Mouse (Mus musculus) layer of hippocampus, adult 11-12 months (tissue): ENCODE measurements around the gene Hspa4.
"Not testable (repeated sequence)": the region's sequence is repeated elsewhere in the genome, so short reads cannot be mapped to it uniquely, and the experiment has no call there.

Experiments
- DNase-seq: peaks from one replicate; pipeline ENCODE4 v3.0.0; 2022; ENCODE audit warnings: low spot score

Hspa4 gene

DNA sequence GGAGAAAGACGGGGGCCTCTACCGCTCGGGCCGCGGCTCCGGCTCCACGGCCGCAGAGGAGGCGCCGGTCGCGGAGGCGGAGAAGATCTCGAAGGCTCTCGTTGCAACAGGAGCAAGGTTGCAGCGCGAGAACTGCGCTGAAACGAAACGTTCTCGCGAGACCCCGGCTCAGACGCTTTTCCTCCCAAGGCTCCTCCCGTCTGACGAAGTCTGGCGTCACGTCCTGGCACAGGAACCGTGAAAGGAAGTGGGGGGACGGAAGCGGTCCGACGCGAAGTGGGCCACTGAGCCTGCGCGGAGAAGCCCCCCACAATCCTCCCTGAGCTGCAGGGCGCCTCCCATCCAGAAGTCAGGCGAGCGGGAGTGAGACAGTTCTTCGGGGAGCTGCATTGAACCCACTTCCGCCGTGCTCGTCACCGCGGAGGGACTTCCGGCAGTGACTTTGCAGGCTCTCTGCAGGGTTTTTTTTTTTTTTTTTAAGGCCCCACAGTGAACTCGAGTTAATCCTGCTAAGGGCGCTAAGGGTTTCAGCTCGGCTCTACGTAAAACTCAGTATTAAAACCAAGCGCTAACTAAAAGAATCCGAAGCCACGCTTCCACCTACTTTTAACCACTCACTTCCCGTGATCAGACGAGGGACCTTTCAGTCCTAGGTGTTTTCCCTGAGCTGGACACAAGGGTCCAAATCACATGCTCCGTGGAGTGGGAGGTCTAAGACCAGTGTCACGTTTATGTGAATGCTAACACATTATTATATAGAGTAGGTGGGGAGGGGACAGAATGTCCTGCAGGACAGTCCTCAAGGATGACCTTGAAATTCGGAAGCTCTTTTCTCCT is at the start of gene Hspa4:
Hspa4 (minus strand) TSS at position 128 of the 837 bp plus-strand sequence.
- peak; percentile 98 for DNase-seq

DNA sequence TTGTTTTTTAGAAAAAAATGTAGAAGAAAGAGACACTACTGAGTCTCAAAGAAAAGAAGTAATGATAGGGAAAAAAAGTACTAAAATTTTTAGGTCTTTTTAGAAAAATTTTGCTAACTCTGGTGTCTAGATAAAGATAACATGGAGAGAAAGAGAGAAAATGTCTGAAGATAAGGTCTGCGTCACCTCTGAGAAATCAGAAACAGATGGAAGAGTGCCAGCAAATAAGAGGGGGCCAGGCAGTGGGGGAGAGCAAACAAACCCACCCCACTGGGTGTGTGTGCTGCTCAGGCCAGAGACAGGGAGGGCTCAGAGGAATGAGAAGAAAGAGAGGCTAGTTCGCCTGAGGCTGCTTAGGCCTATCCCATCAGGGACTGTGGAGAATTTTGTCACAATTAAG is 45.5 kb upstream of the Hspa4 start:
- DNase-seq = no peak

DNA sequence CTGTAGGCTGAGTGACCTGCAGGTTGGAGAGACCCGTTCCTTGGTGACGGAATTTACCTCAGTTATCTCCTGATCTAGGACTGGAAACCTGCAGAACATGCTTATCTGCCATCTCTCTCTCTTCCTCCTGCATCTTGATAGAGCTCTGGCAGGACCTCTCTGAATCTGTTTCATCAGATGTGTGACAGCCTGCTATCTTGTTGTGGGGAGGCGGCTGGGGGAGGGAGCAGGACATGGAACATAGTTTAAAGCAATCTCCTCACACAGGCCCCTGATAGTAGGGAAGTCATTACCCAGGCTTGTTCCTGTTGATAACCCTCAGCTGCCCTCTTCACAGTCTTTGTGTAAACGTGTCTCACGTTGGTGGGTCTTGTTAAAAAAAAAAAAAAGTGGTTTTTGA is 45.1 kb upstream of the Hspa4 start:
- peak; percentile 48 for DNase-seq

DNA sequence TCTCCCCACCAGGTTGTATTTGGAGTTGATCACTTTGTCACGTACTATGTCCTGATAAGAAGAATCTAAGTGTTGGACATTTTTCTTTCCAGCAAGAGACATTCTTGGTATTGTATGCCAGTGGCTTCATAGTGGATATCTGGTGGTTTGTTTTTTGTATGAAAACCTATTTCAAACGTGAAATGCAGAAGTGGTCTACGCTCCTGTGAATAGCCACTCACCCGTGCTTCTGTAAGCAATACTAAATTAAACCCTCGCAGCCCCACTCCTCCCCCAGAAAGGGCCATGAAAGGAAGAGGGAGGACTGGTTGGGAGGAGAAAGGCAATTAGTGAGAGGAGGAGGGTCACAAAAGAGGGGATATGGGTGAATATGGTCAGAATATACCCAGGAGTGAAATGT is 42.5 kb upstream of the Hspa4 start:
- DNase-seq = no peak

DNA sequence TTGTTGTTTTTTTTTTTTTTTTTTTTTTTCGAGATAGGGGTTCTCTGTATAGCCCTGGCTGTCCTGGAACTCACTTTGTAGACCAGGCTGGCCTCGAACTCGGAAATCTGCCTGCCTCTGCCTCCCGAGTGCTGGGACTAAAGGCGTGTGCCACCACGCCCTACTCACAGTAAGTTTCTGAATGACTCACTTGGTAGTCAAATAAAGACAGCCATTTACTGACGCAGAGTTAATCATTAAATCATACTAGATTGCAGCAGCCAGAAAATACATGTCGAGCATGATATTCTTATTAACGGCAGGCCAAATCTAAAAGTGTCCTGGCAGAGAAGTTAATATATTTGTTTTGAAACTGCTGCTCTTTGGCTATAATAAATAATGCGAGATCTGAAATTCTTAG is 40.8 kb upstream of the Hspa4 start:
- DNase-seq = not testable (repeated sequence)

DNA sequence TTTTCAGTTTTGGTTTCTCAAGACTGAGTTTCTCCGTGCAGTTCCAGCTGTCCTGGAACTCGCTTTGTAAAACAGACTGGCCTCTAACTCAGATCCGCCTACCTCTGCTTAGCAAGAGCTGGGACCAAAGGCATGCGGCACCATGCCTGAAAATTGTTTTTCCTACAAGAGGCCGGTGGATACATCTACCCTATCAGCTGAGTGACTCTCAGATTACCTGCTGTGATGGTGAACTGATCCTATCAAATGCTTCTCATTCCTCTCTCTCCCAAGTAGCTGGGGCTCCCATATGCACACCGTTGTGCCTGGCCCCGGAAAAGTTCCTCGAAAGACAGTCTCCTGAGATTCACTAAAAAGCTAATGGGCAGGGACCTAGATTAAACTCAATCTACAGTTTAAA is 37.4 kb upstream of the Hspa4 start:
- no peak for DNase-seq

DNA sequence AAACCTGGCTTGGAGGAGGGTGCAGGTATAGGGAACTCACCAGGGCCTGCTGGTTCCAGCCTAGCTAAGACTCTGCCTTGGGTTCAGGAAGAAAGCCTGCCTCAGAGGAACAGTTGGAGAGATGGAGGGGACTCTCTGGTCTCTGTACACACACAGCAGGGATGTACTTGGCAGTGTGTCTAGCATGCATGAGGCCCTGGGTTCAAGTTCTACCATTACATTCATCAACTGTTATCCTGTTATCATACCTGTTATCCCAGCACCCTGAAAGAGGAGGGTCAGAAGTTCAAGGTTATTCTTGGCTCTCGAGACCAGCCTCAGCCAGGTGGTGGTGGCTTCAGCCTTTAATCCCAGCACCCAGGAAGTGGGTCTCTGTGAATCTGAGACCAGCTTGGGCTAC is 36.7 kb upstream of the Hspa4 start:
- no peak for DNase-seq

DNA sequence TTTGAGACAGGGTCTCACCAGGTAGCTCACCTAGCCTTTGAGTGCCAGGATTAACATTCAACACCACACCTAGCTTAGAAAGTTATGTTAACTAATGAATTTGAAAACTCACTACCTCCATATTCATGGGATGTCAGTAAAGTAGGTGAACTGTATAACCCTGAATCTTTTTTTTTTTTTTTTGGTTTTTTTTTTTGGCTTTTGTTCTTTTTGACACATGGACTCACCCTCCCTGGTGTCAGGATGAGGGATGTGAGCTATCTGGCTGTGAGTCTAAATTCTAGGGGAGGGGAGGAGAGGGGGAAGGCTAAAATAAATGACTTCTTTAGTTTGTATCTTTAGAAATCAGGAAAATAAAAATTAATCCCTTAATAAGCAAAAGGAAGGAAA is 35.9 kb upstream of the Hspa4 start:
- DNase-seq = no peak

DNA sequence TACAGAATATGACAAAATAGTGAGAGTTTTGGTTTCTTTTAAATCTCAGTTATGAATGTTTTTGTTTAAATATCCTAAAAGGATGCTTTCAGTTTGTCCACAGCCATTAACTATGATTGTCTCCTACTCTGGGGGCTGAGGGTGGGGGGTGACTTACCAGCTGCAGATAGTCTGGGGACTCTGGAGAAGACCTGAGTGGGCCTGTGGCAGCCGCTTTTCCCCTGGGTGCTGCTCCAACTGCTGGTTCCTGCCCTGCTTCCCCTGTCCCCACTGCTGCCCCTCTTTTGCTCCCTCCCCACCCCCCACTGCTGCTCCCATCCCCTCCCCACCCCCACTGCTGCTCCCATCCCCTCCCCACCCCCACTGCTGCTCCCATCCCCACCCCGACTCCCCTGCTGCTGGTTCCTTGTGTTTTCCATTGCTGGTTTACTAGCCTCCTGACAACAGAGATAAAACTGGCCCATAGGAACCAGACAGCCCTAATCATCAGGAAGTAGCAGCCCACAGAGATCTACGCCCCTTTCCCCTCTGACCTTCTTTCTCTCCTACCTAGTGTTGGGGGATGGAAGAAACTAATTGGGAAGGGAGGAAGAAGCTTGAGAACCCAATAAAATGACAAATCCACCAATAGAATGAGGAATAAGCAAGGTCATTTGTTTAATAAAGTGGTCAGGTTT is 35.4 kb upstream of the Hspa4 start:
- no peak for DNase-seq

DNA sequence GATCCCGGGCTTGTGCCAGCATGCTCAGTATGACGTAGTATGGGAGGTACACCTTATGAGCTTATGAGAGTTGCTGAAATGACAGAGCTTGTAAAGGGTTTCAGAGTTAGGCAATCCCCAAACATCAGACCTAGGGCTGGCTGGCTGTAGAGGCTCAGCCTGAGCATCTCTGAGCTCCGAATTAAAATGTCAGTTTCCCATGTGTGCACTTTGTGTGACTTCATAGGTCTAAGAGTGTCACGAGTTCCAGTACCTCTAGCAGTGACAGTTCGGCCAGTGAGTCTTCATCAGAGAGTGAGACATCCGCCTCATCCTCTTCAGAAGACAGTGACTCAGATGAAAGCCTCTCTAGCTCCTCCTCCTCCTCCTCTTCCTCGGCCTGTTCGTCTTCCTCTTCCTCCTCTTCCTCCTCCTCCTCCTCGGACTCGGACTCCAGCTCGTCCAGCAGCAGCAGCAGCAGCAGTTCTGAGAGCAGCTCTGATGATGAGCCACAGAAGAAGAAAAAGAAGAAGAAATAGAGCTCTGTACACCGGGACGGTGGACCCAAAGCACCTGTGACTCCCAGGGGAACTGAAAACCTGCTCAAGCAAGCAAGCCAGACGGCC is 31.9 kb upstream of the Hspa4 start:
- DNase-seq = no peak

DNA sequence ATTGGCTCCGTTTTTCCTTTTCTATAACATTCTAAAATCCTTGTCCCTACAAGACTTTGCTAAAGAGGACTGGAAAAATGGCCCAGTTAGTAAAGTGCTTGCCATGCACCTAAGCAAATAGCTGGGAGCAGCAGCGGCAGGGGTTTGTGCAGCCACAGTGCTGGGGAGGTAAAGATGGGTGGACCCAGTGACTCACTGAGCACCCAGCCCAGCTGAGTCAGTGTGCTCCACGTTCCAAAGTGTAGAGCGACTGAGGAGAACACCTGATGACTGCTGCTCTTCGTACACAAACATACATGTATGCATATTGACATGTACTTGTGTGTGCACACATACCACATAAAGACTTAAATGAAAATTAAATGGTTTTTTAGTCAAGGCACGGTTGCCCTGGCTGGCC is 30.9 kb upstream of the Hspa4 start:
- DNase-seq = no peak

DNA sequence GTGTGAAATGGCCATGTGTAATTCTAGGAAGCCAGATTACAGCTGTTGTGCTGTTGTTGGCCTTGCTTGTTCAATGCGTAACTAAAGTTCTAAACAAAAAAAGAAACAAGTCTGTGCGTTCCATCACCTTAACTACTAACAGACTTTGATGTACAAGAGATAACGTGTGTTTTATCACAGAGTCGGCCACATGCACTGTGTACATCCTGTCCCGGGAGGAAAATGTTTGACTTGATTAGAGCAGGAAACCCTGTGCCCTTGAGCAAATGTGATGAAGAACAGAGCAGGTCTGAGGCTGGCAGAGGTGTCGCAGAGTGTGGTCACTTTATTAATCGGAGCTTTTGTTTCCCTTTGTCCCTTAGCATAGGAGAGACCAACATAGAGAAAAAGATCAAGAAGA is 30.1 kb upstream of the Hspa4 start:
- DNase-seq = no peak

DNA sequence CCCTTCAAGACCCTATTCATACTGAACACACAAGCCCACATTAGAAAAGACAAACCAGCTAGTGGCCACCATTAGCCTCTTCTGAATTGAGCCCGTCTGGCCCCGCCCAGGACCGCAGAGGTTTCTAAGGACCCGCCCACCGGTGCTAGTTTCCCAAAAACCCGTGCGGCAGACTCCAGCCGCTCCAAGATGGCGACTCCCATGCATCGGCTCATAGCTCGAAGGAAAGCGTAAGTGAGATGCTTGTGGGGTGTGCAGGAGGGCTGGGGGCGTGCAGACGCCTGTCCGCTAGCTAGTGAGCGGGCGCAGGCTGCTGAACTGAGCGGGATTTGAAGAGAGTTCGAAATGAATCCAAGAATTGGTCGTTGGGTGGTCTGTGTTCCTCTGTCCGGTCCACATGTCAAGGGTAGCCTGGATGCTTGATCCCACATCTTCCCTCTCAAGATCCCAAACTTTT is 24.3 kb upstream of the Hspa4 start, which contains the start of gene Zcchc10:
Zcchc10 (plus strand) TSS at position 168 of the 457 bp plus-strand sequence.
- peak; percentile 90 for DNase-seq

DNA sequence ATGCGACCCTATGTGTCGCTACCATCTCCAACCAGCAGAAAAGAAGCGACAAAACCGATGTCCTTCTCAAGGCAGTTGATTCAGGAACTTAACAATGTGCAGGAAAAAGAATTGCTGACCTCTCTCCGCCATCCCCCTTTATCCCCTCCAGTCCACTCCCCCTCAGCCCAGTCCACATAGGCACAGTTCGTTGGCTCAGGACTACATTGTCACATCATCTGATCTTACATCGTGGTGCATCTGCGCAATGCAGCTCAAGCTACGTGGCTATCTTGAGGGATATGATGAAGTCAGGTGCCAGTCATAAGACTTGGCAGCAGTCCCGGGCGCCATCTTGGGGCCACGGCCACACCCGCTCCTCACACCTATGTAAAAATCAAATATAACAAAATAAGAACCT is 19.6 kb upstream of the Hspa4 start:
- not testable (repeated sequence) for DNase-seq

DNA sequence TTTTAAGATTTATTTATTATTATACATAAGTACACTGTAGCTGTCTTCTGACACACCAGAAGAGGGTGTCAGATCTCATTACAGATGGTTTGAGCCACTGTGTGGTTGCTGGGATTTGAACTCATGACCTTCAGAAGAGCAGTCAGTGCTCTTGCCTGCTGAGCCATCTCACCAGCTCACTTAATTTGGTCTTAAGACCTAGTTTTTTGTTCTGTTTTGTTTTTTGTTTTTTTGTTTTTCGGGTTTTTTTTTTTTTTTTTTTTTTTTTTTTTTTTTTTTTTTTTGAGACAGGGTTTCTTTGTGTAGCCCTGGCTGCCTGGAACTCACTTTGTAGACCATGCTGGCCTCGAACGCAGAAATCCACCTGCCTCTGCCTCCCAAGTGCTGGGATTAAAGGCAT is 18.3 kb upstream of the Hspa4 start:
- DNase-seq = not testable (repeated sequence)

DNA sequence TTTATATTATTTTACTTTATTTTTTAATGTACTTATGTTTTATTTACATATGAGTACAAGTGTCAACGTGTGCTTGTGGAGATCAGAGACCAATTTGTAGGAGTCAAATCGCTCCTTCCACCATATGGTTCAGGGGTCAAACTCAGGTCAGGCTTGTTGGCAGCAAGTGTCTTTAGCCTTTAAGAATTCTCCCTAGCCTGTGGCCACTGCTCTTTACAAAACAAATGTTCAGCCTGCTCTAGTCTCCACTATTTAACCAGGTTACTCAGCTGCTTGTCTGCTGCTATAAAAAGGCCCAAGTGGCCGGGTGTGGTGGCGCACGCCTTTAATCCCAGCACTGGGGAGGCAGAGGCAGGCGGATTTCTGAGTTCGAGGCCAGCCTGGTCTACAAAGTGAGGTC is 17.8 kb upstream of the Hspa4 start:
- DNase-seq = no peak

DNA sequence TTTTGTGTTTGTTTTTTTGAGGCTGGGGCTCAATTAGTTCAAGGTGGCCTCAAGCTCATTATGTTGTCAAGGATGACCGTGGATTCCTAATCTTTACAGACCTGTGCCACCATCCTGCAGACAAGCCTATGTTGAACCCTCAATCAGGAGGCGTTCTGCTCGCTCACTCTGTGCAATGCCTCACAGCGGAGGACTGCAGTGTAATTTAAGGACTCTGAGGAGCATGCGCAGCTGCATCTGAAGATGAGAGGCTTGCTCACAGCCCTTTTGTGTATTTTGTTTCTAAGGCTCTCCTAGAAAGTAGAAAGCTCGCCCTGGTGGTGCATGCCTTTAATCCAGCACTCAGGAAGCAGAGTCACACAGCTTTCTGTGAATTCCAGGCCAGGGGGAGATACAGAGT is 16.7 kb upstream of the Hspa4 start:
- no peak for DNase-seq

DNA sequence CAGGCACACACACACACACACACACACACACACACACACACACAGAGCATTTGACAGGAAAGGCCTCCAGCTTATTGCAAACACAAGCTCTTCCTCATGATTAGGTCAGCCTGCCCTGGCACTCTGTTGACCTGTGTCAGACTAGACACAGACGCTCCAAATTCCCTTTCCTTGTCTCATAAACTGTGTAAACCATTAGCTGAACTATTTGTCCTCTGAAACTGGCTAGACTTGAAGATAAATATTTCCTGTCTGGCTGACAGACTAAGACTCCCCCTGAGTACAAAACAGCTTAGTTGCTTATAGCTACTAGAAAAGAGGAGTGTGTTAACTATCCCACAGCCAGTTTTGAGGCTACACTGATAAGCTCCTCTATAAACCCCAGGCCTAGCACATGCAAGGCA is 14.5 kb upstream of the Hspa4 start:
- no peak for DNase-seq

DNA sequence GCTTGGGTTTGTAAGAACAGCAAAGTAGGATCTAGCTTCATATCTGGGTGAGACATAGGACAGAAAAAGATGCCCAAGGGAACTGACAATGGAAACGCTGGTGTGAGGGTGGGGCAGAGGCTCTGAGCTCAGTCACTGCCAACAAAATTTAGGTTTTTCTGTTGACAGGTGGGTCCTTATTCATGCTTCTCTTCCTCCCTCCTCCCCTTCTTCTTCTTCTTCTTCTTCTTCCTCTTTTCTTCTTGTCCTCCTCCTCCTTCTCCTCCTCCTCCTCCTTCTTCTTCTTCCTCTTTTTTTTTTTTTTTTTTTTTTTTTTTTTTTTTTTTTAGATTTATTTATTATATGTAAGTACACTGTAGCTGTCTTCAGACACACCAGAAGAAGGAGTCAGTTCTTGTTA is 12.6 kb upstream of the Hspa4 start:
- not testable (repeated sequence) for DNase-seq

DNA sequence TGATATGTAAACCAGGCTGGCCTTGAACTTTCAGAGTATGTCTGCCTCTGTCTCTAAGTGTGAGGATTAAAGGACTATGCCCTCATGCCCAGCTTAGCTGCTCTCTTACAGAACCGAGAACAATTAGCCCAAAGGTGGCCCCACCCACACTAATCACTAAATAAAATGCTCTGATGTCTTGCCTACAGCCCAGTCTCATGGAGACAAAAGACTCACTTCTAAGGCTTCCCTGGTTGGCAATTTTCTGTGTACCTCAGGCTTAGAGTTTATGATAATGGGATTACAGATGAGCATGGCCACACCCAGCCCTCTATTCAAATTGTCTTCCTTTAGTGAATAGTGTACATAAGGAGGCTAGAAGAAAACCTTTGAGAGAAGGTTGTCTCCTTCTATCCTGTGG is 11.1 kb upstream of the Hspa4 start:
- no peak for DNase-seq

DNA sequence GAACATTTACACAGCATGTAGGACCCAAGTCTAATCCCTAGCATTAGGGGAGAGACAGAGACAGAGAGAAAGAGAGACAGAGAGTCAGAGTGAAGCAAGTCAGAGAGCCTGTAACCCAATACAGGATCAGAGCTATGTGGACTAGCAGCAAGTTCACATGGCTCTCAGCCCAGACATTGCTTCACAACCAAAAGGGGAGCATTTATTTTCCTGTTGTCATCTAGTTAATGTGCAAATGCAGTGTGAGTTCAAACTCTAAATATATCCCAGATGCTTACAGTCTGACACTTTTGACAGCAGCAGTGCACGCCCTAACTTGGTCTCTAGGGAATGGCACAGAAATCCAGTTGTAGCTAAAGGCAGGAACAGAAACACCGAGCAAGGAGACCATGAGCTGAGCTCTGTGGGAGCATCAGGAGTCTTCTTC is 8.6 kb upstream of the Hspa4 start:
- no peak for DNase-seq

DNA sequence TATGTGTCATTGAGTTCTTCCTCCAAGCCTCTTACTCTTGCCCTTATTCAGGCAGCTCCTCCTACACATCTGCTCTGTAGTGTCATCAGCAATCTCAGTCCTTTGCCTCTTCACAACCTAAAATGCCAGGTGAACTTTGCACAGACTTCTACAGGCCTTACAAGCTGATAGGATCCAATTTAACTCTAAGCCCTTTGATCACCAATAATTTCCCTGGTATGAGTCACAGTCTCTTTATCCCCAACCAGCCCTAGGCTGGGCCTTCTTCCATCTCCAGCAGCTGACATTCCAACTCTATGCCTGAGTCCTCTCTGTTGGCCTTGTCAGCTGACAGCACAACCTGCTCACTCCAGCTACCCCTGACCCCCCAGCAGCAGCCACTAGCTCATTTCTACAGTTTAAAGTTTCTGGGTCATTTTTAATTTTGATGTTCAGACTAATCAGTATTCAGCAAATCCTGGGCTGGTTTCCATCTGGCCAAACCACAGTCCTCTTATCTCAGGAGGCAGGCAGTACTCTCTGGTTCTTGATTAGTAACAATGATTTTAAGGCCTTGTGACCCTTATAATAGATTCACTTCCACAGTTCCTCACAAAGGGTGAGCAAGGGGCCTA is 8.1 kb upstream of the Hspa4 start:
- no peak for DNase-seq
